ENCODE assay signal across 8 mouse cellular contexts in the genomic region with DNA sequence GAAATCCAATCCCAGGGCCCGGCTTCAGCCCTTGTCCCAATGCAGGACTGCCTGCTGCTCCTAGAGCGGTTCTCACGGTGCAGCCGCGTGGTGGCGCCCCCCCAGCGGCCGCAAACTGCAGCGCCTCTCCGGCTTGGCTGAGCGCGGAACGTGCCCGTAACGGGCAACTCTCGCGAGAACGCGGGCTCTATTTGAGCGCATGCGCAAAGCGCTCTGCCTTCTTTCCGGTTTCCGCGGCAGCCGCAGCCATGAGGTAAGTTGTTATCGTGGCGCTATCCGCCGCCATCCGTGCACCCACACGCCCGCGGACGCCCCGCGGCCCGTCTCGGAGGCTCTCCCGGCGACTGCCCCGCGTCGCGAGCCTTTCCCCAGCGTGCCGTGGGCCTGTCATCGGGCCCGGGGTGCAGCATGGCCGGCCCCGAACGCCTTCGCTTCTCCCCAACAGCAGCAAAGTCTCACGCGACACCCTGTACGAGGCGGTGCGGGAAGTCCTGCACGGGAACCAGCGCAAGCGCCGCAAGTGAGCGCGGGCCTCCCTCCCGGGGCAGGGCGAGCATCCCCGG. TPM values are rescaled to one million over a fixed set of nuclear protein-coding genes. Genes with fewer than 3 reads are reported as not detected.
DNase-seq lines count a peak whose midpoint lies in the region; ATAC-seq and TF ChIP-seq lines count a peak whose summit lies in the region.

A gene (plus strand): TSS at position 106 of the 563 bp plus-strand sequence.

- H3K4me1 ChIP-seq in cortical plate, adult 2 months (ENCODE audit: control insufficient read depth, insufficient read depth, low read length): peaks cover 4% of the 10 kb centered on the region

- peak; percentile 94 for TF ChIP-seq POLR2A in cortical plate, adult 2 months (IDR thresholded peaks at IDR 0.05; ENCODE audit: extremely low read depth, insufficient read depth, low read length)

- TF ChIP-seq CTCF in cortical plate, adult 2 months (IDR thresholded peaks at IDR 0.05; ENCODE audit: extremely low read depth, insufficient read depth, low read length): peak; percentile 44

- DNase-seq in gastrocnemius, postnatal 10 days: peak; percentile 99
- peak; percentile 99 for DNase-seq in induced T-regulatory cell, adult 2 months (ENCODE audit: low read depth)
- peak; percentile 87 to 97 for DNase-seq in left cerebral cortex, adult 9 months (ENCODE audit: low spot score in 2 of 2)
- peak; percentile 99 for DNase-seq in right cerebral cortex, postnatal 14 days
- peak; percentile 96 to 97 for DNase-seq in urinary bladder, postnatal 36 days (ENCODE audit: low spot score in 2 of 2)

- peak; percentile 84 for ATAC-seq in activated CD4-positive, CD25-positive, alpha-beta regulatory T cell, adult 4 months
- peak; percentile 81 for ATAC-seq in megakaryocyte progenitor cell, adult 5-6 weeks (replicated peaks; ENCODE audit: poor library complexity)

- peak within 1 kb of the TSS; percentile 74 for H3K4me3 ChIP-seq in cortical plate, adult 2 months (ENCODE audit: insufficient read depth, low read length)

- peak within 1 kb of the TSS; percentile 88 for H3K27ac ChIP-seq in cortical plate, adult 2 months (ENCODE audit: insufficient read depth, low read length)

RNA-seq across cellular contexts. Expression of the gene that starts here (rescaled TPM):
- polyA plus RNA-seq in activated CD4-positive, CD25-positive, alpha-beta regulatory T cell, adult 4 months (2017; shearing (Covaris generic)): 1,000 to 10,000 TPM in 1 of 2 experiments, 100 to 1,000 TPM in 1; 852 to 1,030 TPM
- polyA plus RNA-seq in cortical plate, adult 2 months (2012; rRNA removed): 705 and 712 TPM in 2 replicates
- total RNA-seq in gastrocnemius, postnatal 10 days (2021): 100 to 1,000 TPM; 699 to 738 TPM
- total RNA-seq in megakaryocyte progenitor cell, adult 5-6 weeks (2015): 3,042 and 3,166 TPM in 2 replicates
- 795 and 921 TPM in 2 replicates for total RNA-seq in megakaryocyte progenitor cell, adult 5-6 weeks (2017)

Comparison
In these comparisons a context has a peak if more than half of its experiments do, and no peak if none do; other contexts are left out.
1. Peak in every context shown above with its lines: DNase-seq, ATAC-seq, H3K4me3 ChIP-seq and H3K27ac ChIP-seq.